Mouse (Mus musculus): ENCODE measurements around the gene Galntl6.

The Galntl6 gene

DNA sequence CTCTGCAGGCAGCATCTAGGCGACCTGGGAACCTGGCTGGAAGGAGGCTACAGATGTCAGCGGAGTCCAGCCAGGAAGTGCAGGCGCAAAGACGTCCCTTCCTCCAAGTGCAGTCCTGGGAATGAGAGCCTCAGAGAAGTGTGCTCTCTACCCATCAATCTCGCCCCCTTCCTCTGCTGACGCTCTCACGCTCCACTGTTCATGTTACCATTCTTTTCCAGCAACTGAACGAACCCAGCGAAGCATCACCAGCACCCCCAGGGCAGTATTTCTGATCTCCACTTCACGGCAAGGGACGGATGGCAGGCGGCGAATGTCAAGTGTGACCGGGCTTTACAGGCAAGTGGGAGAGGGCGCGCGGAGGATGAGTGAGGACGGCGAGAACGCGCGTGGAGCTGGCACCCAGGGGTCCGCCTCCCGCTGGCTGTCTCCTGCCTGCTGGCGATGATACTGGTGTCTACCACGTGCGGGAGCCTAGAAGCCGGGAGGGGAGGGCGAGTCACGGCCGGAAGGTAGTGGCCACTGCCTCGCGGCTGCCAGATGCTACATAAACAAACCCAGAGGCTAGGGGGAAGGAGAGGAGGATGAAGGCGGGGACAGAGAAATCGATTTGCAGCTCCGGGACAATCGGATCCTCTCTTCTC lies at the start of gene Galntl6:
TSS of gene Galntl6 (minus strand) at position 445 of the 644 bp plus-strand sequence.
- DNase-seq (ENCODE audit: low spot score), result no peak

DNA sequence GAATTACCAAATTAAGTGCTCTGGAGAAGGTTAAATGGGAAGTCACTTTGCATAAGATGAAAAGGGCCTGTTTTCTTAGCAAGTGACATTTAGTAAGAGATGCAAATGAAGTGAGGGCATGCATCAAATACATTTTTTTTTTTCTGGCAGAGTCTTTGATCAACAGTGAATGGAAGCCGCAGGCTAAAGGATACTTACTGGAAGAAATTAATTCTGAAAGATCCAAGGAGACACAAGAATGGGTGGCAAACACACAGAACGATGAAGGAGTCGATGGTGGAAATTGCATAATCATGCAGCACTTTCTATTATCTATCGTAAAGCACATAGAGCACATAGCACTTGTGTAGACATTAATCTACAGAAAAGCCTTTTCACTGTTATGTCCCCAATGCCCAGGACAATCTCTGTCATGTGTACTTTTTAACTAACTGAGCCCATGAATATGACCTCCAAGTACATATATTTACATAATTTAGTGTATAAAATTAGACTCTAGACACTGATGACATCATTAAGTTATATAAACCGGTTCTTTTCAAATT lies 44.8 kb upstream of the Galntl6 start:
- DNase-seq (ENCODE audit: low spot score), result no peak

DNA sequence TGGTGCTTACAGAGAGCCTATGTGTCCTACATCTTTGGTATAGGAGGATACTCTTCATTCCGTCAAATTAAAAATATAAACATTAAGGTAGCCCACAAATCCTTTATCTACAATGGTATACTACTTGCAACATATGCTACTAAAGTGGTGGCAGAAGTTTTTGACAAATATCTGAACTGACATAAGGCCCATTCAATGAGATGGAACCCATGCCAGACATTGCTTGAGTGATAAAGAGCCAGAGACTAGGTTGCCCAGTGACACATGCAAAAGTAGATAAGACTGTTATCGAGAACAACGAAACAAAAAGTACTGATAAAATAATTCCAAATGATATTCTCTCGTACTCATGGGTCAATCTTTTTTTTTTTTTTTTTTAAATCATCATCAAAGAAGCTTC lies 31.3 kb upstream of the Galntl6 start:
- DNase-seq (ENCODE audit: low spot score), result no peak

DNA sequence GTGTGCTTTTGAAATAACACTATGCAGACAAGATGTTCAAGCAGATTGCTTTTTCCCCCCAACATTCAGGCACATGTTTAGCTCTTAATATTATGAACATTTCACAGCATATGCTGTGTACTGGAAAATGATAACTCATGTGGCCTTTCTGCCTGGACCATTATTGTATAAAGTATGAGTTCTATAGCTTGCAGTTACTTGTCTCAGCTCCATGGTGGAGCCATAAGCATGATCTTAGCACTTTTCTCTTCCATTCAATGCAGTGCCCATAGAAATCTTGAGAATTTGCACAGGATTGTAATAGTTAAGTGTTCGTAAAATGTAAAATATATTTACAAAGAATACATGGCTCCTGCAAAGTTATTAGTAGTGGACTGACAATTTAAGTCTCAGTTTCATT lies 18.6 kb upstream of the Galntl6 start:
- no peak for DNase-seq (ENCODE audit: low spot score)

DNA sequence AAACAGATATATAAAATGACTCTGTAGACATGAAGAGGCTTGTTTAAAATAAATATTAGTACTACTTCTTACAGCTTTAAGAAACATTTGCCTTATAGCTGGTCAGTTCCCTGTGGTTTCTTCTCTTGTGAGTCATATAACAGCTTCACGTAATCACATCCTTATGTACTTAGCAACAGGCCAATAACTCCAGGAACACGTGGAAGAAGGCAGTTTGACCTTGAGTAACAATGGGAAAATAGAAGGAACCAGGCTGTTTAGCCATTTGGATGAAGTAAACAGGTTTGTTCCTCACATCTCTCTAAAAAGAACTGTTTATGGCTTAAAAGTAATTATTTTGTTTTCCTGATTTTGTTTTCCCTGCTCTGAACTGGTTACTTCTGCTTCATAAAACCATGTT lies 2.7 kb upstream of the Galntl6 start:
- no peak for DNase-seq (ENCODE audit: low spot score)

DNA sequence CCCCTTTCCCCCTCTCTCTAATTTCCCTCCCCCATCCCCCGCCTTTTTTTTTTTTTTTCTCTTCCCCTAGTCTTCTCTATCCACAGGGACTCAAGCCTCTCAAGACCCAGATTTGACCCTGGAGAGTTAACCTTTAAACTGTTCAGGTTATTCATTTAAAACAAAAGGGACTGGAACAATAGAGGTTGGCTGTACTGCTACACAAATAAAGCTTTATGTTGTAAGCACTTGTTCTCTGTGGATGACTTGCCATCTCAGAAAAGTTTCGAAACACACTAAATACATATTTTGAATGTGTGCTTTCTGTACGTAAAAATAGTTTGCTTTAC lies 1.2 kb upstream of the Galntl6 start:
- no peak for DNase-seq (ENCODE audit: low spot score)

DNA sequence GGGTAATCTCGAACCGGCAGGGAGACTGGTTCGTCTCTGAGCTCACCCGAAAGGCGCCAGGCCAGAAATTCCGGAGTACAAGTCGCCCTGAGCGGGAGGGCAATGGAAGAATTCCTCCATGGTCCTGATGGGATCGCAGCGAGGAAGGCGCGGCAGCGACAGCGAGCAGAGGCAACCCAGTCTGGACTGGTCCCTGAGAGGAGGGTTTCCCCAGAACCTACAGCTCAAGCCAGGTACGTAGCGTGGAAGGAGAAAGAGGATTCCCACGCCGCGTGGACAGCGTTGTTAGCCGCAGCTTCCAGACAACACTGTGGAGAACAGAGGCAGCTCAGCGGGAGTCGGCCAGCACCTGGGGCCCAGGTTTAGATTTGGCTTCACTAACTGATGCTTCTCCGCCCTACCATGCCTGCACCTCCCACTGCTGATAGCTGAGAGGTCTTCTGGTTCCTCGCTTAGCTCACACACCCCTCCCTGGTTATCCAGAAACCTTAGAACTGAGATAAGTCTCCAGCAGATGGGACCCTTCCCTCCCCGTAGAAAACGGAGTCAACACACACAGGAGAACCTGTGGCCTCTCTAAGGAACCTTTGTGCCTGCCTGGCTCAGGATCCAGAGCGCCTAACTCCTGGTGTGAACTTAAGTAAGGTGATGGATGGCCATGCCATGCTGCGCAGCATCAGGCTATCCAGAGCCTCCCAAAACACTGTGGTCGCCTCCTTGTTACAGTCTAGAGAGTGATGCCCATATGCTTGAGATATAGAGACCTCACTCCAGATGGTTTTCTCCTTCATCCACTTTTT lies 600 bp upstream of the Galntl6 start:
- no peak for DNase-seq (ENCODE audit: low spot score)

DNA sequence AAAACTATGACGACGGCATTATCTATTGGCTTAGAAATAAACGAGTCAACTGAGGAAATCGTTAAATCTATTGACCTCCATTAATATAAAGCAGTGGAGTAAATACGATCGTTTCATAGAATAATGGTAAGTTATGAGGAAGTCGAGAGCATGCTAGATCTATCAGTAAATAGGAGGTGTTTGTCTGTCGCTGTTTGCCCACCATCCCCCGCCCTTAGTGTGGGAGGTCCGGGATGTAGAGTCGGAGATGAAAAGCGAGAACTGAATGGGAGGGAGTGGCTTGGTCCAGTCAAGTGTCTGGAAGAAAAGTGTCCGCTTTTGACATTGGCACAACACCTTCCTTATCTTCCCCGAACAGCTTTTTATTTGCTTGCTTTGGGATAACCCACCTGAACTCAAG lies 763 bp downstream of the Galntl6 start, which contains the start of gene BC030500:
TSS of gene BC030500 (plus strand) at position 79 of the 400 bp plus-strand sequence.
- DNase-seq (ENCODE audit: low spot score), result no peak

DNA sequence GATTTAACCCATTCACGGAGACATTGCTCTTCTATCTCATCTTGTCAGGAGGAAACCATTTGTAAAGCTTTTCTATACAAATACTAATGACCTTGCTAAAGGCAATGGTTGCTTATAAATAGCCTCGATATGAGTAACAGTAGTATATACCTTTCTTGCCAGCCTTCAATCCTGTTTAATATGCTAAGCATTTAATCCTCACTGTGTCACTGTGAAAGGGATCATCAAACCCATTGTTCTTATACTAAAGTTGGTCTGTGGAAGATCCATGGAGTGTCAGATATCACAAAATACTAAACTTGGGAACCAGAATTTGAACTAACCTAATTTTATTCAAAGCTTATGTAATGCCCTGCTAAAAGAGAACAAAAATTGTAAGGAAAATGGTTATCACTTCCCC lies 8.0 kb downstream of the Galntl6 start:
- no peak for DNase-seq (ENCODE audit: low spot score)

DNA sequence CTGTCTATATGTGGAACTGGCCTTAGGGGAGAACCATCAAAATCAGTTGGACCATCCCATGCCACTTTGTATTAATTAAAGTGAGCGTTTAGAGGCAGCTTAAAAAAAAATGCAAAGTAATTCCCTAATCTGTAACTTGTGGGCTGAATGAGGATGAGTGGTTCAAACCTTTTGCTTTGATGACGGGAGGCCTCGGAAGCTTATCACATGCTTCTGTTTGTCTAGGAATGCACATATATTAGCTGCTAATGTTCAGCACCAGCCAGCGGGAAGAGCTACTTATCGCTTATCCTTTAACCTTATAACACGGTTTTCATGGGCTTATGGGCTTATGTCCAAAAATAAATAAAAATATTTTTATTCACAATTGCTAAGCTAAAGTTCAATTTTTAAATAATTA lies 16.5 kb downstream of the Galntl6 start:
- no peak for DNase-seq (ENCODE audit: low spot score)

DNA sequence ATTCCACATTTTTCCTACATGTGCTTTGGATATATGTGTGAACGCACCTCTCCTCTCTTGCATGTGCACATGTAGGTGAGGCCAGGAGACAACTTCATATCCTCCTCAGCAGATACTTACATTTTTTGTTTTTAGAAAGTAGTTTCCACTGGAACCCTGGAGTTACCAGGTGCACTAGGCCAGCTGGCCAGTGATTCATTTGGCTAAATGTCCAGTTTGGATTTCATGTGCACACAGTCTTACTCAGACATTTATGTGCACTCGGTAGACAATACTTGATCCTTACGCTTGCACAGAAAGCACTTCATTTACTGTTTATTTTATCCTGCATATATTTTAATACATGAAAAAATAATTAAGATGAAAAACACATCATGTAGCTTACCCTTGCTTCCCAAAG lies 21.8 kb downstream of the Galntl6 start:
- no peak for DNase-seq (ENCODE audit: low spot score)

DNA sequence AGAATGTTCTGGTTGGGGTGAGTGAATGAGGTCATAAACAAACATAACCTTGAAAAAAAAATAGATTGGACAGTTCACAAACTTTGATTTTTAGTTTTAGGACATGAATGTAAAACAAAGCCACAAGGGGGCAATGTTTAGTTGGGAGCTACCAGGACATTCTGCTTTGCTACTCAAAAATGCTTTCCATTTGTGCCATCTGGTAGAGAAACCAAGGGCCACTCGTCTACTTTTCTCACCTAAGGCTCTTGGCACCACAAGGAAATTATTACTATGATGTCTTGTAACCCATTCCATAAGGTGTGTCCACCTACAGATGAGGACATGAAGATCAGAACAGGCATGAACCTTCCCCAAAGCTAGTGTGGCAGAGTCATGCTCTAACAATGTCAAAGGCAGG lies 26.0 kb downstream of the Galntl6 start:
- no peak for DNase-seq (ENCODE audit: low spot score)

DNA sequence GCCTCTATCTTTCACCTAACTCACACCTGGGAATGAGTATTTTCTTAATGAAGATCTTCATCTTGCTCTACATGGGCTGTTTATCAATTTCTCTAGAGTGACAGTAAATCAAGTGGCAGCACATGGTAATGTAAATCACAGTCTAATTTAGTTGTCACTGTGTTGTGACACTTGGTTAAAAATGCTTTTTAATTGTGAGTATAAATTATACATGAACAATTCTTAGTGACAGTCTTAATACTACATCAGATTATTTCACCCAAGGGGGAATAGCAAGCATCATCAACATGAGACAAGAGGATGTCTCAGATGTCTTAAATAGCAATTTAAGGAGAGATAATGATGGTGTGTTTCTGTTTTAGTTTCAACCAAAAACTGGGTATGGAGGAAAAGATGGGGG lies 88.1 kb downstream of the Galntl6 start:
- no peak for DNase-seq (ENCODE audit: low spot score)

DNA sequence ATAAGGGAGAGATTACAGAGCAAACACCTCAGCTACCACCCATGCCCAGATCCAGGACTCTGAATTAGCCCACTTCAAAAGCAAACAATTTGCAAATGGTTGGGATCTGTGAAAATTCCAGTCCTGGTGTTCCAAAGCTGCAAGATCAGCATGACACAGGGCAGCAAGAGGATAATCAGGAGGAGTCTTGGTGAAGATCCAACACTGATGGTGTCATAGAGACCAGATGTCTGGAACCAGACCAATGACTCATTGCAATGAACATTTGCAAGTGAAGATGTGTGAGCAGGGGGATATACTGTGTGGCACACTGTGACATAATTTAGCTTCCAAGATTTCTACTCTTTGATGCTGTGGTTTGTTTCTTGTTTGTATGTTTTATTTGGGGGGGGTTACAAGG lies 107.2 kb downstream of the Galntl6 start:
- no peak for DNase-seq (ENCODE audit: low spot score)

DNA sequence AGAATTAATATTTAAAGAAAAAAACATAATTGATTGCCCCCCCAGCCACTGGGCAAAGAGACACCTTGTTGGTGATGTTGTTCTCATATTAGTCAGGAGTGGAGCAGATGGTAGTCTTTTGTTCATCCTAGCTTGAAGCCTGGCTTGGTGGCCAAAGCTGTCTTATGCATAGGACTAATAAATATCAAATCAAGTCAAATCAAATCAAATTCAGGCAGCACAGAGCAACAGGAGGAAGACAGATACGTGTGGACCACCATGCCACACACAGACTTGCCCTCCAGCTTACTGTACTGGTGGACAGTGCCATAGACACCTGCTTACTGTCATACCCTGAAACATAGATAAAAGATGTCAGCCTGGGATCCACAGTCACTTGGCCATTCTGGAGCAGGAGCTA lies 110.6 kb downstream of the Galntl6 start:
- no peak for DNase-seq (ENCODE audit: low spot score)

DNA sequence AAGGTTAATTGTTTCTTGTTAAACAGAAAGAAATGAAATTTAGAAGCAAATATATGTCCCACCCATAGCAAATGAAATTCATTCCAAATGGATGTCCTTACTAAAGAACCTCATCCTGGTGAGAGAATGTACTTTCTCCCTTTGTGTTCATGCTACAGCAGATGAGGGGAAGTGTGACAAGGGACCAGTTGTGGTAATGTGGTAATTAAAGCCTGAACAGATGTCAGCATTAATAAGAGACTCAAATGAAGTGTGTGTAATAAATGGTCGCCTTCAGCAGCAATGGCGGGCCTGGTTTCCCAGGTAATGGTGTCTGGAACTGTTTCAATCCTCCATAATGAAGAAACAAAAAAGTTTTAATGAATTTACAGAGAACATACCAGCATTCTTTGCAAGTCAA lies 158.7 kb downstream of the Galntl6 start:
- DNase-seq (ENCODE audit: low spot score), result no peak

DNA sequence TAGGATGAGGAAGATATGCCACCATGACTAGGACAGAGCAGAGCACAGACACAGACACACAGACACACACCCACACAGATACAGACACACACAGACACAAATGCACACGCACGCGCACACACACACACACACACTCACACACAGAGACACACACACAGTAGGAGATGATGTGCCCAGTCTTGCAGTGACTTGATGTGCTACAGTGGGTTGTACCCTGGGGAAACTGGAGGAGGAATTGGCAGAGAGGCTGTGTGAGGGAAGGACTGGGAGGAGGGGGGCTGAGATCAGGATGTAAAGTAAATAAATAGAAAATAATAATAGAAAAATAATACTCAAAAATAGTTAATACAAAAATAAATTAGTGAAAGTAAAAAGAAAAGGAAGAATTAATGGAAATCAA lies 174.5 kb downstream of the Galntl6 start:
- no peak for DNase-seq (ENCODE audit: low spot score)

DNA sequence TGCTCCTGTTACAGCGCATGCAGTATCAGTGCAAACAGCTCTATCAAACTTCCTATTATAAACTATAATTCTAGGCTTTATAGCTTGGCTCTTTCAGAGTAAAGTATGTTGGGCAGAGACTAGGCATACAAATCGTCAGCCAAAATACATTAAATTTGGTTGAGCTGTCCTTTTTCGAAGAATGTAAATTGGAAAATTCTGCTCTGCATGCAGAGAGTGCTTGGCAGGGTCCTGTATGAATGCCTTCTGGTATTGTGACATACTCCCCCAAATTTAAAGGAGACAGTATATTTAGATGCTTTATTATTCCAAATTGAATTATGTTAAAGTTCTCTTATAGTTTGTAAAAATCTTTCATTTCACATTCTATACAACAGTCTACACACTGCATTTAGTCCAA lies 220.7 kb downstream of the Galntl6 start:
- no peak for DNase-seq (ENCODE audit: low spot score)

DNA sequence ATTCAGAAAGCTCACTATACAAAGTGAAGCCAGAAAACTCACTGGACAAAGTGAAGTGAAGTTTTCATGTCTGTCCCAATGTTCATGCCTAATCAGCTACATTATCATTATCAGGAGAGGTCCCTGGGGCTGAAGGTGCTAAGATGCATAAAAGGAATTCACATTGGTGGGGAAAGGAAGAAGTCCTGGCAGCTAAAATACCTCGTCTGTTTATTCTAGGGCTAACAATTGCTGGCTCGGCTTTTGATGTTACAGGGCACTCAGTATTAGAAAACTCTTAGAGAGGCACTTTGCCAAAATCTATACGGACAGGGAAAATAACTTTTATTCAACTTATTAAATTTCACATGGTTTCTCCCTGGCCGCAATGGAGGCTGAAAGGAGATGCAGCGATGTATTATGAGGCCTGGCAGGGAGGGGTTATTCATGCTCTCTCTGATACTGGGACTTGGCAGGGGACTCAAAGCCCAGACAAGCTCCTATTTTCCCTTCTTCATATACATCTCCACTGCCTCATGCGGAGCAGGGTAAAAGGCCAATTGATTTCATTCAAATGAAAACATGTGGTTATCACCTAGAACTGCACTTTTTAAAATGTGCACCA lies 234.5 kb downstream of the Galntl6 start:
- DNase-seq (ENCODE audit: low spot score), result no peak

DNA sequence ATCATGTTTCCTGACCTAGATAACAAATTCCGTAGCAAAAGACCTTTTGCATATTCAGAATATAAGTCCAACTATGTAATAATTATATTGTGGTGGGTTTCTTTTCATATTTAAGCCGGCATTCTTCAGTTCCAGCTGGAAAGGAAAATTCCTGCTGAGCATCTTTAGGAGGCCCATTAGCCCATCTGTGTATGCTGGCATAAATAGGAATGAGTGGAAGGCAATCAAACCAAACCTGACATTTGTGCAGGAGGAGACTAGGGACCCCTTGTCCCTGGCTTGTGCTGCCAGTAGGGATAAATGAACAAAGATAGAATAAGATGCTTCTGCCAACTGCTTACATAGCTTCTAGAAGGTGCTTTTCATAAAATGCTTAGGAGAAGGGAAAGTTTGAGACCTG lies 243.4 kb downstream of the Galntl6 start:
- no peak for DNase-seq (ENCODE audit: low spot score)

DNA sequence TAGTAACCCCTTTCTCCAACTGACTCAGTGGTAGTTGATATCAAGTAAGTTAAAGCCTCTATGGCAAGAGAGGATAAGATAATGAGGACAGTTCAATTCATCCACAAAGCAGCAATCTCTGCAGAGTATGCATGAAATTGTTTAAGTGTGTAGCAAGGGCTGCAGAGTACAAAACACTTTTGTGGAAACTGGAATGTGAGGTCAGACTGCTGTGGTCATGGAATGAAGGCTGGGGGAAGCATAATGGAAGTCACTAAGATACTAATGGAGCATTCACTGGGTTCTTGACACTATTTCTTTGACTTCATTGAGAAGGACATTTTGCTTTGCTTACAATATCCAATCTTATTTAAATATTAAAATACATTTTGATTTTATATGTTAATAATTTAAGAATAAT lies 252.4 kb downstream of the Galntl6 start:
- no peak for DNase-seq (ENCODE audit: low spot score)

DNA sequence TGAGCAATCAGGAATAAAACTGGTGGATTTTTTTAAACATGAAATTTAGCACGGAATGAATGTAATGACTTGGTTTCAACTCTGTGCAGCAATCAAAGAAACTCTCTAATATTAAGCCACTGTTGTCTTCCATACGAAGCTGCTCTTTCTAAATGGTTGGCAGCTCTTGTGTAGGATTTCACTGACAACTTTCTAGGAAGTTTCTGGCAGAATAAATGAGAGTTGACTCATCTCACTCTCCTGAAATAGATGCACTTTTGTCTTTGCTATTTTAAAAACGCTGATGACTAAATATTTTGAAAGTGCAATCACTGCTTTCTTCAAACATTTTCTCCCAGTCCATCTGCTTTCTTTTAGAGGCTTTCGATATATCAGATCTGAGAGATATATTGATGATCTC lies 256.8 kb downstream of the Galntl6 start:
- DNase-seq (ENCODE audit: low spot score), result no peak

DNA sequence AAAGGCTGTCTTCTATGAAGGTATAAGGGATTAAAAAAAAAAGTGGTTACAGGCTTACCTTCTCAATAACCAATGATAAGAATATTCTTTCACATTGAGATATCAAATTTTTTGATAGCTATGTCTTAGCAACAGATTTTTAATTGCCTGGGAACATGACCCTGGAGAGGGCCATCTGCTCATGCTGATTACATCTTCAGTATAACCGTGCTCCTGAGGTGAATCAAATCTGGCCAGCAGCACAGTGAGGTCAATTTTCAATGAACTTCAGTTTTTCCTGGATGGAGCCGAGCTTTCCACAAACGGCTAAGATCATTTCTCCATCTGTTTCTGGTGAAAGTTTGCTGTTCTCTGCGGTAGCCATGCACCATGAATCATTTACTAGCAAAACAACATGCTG lies 306.0 kb downstream of the Galntl6 start:
- no peak for DNase-seq (ENCODE audit: low spot score)
